Comparison of ENCODE assay signal across 8 mouse cellular contexts in genomic region chr11:5060756-5061412, GRCm38 (mm10). TPM values are rescaled to one million over a fixed set of nuclear protein-coding genes. Genes with fewer than 3 reads are reported as not detected.
A peak's percentile ranks its signal among the peaks of the same experiment; 100 is the strongest.
DNase-seq lines count a peak whose midpoint lies in the region; ATAC-seq and TF ChIP-seq lines count a peak whose summit lies in the region.

No protein-coding gene starts in this region.

- peak overlapping the region; percentile 79 for H3K4me3 ChIP-seq in left cerebral cortex, adult 2 months
- H3K4me3 ChIP-seq in forebrain, embryonic 11.5 days (ENCODE audit: low read depth, low read length), result peak overlapping the region; percentile 30
- peak overlapping the region; percentile 28; the same call in 1 of the 2 replicates for H3K4me3 ChIP-seq in hindbrain, embryonic 15.5 days
- H3K4me3 ChIP-seq in myocyte, result no peak overlapping the region

- peaks cover 82% of the 10 kb centered on the region for H3K27me3 ChIP-seq in forebrain, embryonic 11.5 days (ENCODE audit: control insufficient read depth, insufficient read depth, low read length)
- H3K27me3 ChIP-seq in hindbrain, embryonic 15.5 days, result peaks cover 69% of the 10 kb centered on the region
- no peaks in the 10 kb centered on the region for H3K27me3 ChIP-seq in myocyte (ENCODE audit: control insufficient read depth, insufficient read depth, insufficient read length)

- H3K36me3 ChIP-seq in forebrain, embryonic 11.5 days (ENCODE audit: control insufficient read depth, insufficient read depth, low read length), result no peaks in the 10 kb centered on the region
- no peaks in the 10 kb centered on the region; the same call in 1 of the 2 replicates for H3K36me3 ChIP-seq in hindbrain, embryonic 15.5 days
- H3K36me3 ChIP-seq in myocyte (ENCODE audit: control insufficient read depth, insufficient read depth), result no peaks in the 10 kb centered on the region

- H3K79me2 ChIP-seq in myocyte (ENCODE audit: control insufficient read depth, insufficient read depth), result peaks cover 11% of the 10 kb centered on the region

- H3K9ac ChIP-seq in forebrain, embryonic 11.5 days (ENCODE audit: low read length), result peak overlapping the region; percentile 47; the same call in 1 of the 2 replicates
- H3K9ac ChIP-seq in hindbrain, embryonic 15.5 days, result no peak overlapping the region

- TF ChIP-seq CTCF in left cerebral cortex, adult 2 months (IDR thresholded peaks at IDR 0.05), result no peak

- intact Hi-C loops in left cerebral cortex, adult 2 months (cut with DNase I), result no loop called here

- no peak overlapping the region for H3ac ChIP-seq in myocyte (ENCODE audit: control insufficient read depth, insufficient read length)

- peak in 1 of 2 experiments; percentile 39 for DNase-seq in left cerebral cortex, adult 2 months (ENCODE audit: extremely low spot score in 1 of 2, low spot score in 2 of 2)
- no peak for DNase-seq in left cerebral cortex, adult 11 months (ENCODE audit: low spot score)
- peak; percentile 71 for DNase-seq in forebrain, embryonic 11.5 days (ENCODE audit: low spot score)
- no peak for DNase-seq in thymus, postnatal 36 days
- DNase-seq in gastrocnemius, postnatal 25 days, result no peak
- DNase-seq in thymus, postnatal 0 days (ENCODE audit: low spot score), result no peak

- peak overlapping the region; percentile 91 for H3K27ac ChIP-seq in left cerebral cortex, adult 2 months
- no peak overlapping the region for H3K27ac ChIP-seq in forebrain, embryonic 11.5 days (ENCODE audit: low read depth, low read length)
- H3K27ac ChIP-seq in hindbrain, embryonic 15.5 days (replicated peaks), result no peak overlapping the region

- no peak for TF ChIP-seq POLR2A in myocyte (IDR thresholded peaks at IDR 0.05; ENCODE audit: insufficient read length, low read depth)

- H3K4me2 ChIP-seq in forebrain, embryonic 11.5 days (ENCODE audit: low read depth, low read length, severe bottlenecking), result peak overlapping the region; percentile 74
- H3K4me2 ChIP-seq in hindbrain, embryonic 15.5 days, result peak overlapping the region; percentile 52
- peak overlapping the region; percentile 69 for H3K4me2 ChIP-seq in myocyte (ENCODE audit: low read depth)

- peaks cover 49% of the 10 kb centered on the region for H3K4me1 ChIP-seq in forebrain, embryonic 11.5 days (replicated peaks; ENCODE audit: control insufficient read depth, insufficient read depth, low read length)
- H3K4me1 ChIP-seq in hindbrain, embryonic 15.5 days (replicated peaks), result peaks cover 62% of the 10 kb centered on the region

- WGBS in forebrain, embryonic 11.5 days, result 51% methylated on average over 28 of the region's 28 CpGs
- 54% methylated on average over 27 of the region's 28 CpGs for WGBS in hindbrain, embryonic 15.5 days

- ATAC-seq in forebrain, embryonic 11.5 days (replicated peaks; ENCODE audit: low FRiP score), result no peak
- ATAC-seq in hindbrain, embryonic 15.5 days (ENCODE audit: low FRiP score, low read depth), result no peak

- H3K9me3 ChIP-seq in forebrain, embryonic 11.5 days (ENCODE audit: control insufficient read depth, low read length), result no peaks in the 10 kb centered on the region
- H3K9me3 ChIP-seq in hindbrain, embryonic 15.5 days, result no peaks in the 10 kb centered on the region

TF ChIP-seq in myocyte, 11 proteins besides CTCF, POLR2A, EP300 and RAD21:
- TF ChIP-seq USF1 (IDR thresholded peaks at IDR 0.05; ENCODE audit: low read depth) (no peak), MYOG (IDR thresholded peaks at IDR 0.05; ENCODE audit: control insufficient read depth in 1 of 3, insufficient read depth in 1 of 3, insufficient read length in 2 of 3, low read depth in 2 of 3) (peak in 2 of 3 experiments; percentile 54 to 76), MYOD1 (IDR thresholded peaks at IDR 0.05; ENCODE audit: control insufficient read depth in 1 of 3, insufficient read length in 2 of 3, low read depth in 2 of 3) (peak in 2 of 3 experiments; percentile 75 to 76)

RNA-seq across cellular contexts. Expression of gene Rasl10a, which starts 3.0 kb away (rescaled TPM):
- total RNA-seq in left cerebral cortex, adult 2 months (2021), result 10 to 100 TPM; 71.6 to 84.3 TPM
- polyA plus RNA-seq in forebrain, embryonic 11.5 days (2014; fragmentation: Nextera tagmentation; extraction: Ambion mirVana), result 0.23 and 0.99 TPM in 2 replicates
- 1.1 and 1.6 TPM in 2 replicates for polyA plus RNA-seq in hindbrain, embryonic 15.5 days (2015; fragmentation: Nextera tagmentation; extraction: Ambion mirVana)
- 1.4 TPM for polyA plus RNA-seq in myocyte (2012; fragmentation: generic; extraction: Trizol)
- not detected for total RNA-seq in gastrocnemius, postnatal 25 days (2021)
- polyA plus RNA-seq in thymus, postnatal 0 days (2015; fragmentation: Nextera tagmentation; extraction: Ambion mirVana), result 4.2 and 5.9 TPM in 2 replicates

RNA-seq across cellular contexts. Expression of gene Gas2l1, which starts 4.2 kb away (rescaled TPM):
- 10 to 100 TPM; 92.1 to 95.3 TPM for total RNA-seq in left cerebral cortex, adult 2 months (2021)
- 36.3 and 39.7 TPM in 2 replicates for polyA plus RNA-seq in forebrain, embryonic 11.5 days (2014; fragmentation: Nextera tagmentation; extraction: Ambion mirVana)
- polyA plus RNA-seq in hindbrain, embryonic 15.5 days (2015; fragmentation: Nextera tagmentation; extraction: Ambion mirVana), result 27.0 and 32.2 TPM in 2 replicates
- polyA plus RNA-seq in myocyte (2012; fragmentation: generic; extraction: Trizol), result 69.3 TPM
- 1 to 10 TPM; 6.0 to 9.4 TPM for total RNA-seq in gastrocnemius, postnatal 25 days (2021)
- polyA plus RNA-seq in thymus, postnatal 0 days (2015; fragmentation: Nextera tagmentation; extraction: Ambion mirVana), result 12.0 and 12.2 TPM in 2 replicates

RNA-seq across cellular contexts. Expression of gene Rhbdd3, which starts 37.8 kb away (rescaled TPM):
- 10 to 100 TPM; 23.7 to 28.0 TPM for total RNA-seq in left cerebral cortex, adult 2 months (2021)
- 26.5 and 34.4 TPM in 2 replicates for polyA plus RNA-seq in forebrain, embryonic 11.5 days (2014; fragmentation: Nextera tagmentation; extraction: Ambion mirVana)
- polyA plus RNA-seq in hindbrain, embryonic 15.5 days (2015; fragmentation: Nextera tagmentation; extraction: Ambion mirVana), result 44.3 and 44.4 TPM in 2 replicates
- polyA plus RNA-seq in myocyte (2012; fragmentation: generic; extraction: Trizol), result 23.6 TPM
- total RNA-seq in gastrocnemius, postnatal 25 days (2021), result 10 to 100 TPM; 19.3 to 24.1 TPM
- polyA plus RNA-seq in thymus, postnatal 0 days (2015; fragmentation: Nextera tagmentation; extraction: Ambion mirVana), result 17.9 and 19.8 TPM in 2 replicates

RNA-seq across cellular contexts. Expression of gene Ewsr1, which starts 38.2 kb away (rescaled TPM):
- total RNA-seq in left cerebral cortex, adult 2 months (2021), result 100 to 1,000 TPM; 309 to 316 TPM
- polyA plus RNA-seq in forebrain, embryonic 11.5 days (2014; fragmentation: Nextera tagmentation; extraction: Ambion mirVana), result 509 and 539 TPM in 2 replicates
- 564 and 566 TPM in 2 replicates for polyA plus RNA-seq in hindbrain, embryonic 15.5 days (2015; fragmentation: Nextera tagmentation; extraction: Ambion mirVana)
- 157 TPM for polyA plus RNA-seq in myocyte (2012; fragmentation: generic; extraction: Trizol)
- 10 to 100 TPM; 69.3 to 82.6 TPM for total RNA-seq in gastrocnemius, postnatal 25 days (2021)
- polyA plus RNA-seq in thymus, postnatal 0 days (2015; fragmentation: Nextera tagmentation; extraction: Ambion mirVana), result 501 and 565 TPM in 2 replicates
